Mouse (Mus musculus): ENCODE data around the gene Gpr152. TPM values are rescaled to one million over a fixed set of nuclear protein-coding genes. Genes with fewer than 3 reads are reported as not detected.
A peak's percentile ranks its signal among the peaks of the same experiment; 100 is the strongest.

The Gpr152 gene
- polyA plus RNA-seq, 2 experiments, result not detected

DNA sequence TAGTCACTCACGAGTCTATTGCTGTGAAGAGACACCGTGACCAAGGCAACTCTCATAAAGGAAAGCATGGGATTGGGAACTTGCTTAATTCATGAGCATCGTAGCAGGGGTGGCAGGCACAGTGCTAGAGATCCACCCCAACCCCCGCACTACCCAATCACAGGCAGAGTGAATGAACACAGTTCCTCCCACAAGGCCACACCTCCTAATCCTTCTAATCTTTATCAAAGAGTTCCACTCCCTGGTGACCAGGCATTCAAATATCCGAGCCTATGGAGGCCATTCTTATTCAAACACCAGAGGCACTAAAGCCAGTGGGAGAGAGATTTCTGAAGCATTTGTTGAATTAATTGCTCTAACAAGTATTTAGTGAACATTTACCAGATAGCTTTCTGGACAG is 6.3 kb downstream of the Gpr152 start:
- Histone ChIP-seq H3K9me3 (ENCODE audit: control insufficient read depth, low read length) (no peaks in the 10 kb centered on the region), H3K4me2 (ENCODE audit: low read depth) (no peak overlapping the region), H3K9ac (replicated peaks) (no peak overlapping the region), H3K27ac (no peak overlapping the region), H3K4me3 (ENCODE audit: insufficient read depth in 1 of 2, low read depth in 2 of 2, low read length in 2 of 2) (no peak overlapping the region), H3K27me3 (ENCODE audit: control insufficient read depth, insufficient read depth, low read length) (no peaks in the 10 kb centered on the region), H3K4me1 (replicated peaks; ENCODE audit: control insufficient read depth in 2 of 2, insufficient read depth in 2 of 2, low read length in 1 of 2) (peaks cover 4 to 12% of the 10 kb centered on the region in 2 experiments), H3K36me3 (replicated peaks; ENCODE audit: control insufficient read depth, insufficient read depth, low read depth) (0 out of 2 replicates have a peak, but pooled peaks cover 2% of the 10 kb centered on the region)
- no peak for TF ChIP-seq EP300 (IDR thresholded peaks at IDR 0.05; ENCODE audit: low read depth)
- TF ChIP-seq CTCF (IDR thresholded peaks at IDR 0.05; ENCODE audit: low read depth), result no peak
- DNase-seq (ENCODE audit: low read depth in 3 of 3, low spot score in 3 of 3), result no peak
- no peak for ATAC-seq (ENCODE audit: insufficient read depth)
- WGBS (ENCODE audit: insufficient replicate concordance), result 81% methylated on average over 5 of the region's 5 CpGs

DNA sequence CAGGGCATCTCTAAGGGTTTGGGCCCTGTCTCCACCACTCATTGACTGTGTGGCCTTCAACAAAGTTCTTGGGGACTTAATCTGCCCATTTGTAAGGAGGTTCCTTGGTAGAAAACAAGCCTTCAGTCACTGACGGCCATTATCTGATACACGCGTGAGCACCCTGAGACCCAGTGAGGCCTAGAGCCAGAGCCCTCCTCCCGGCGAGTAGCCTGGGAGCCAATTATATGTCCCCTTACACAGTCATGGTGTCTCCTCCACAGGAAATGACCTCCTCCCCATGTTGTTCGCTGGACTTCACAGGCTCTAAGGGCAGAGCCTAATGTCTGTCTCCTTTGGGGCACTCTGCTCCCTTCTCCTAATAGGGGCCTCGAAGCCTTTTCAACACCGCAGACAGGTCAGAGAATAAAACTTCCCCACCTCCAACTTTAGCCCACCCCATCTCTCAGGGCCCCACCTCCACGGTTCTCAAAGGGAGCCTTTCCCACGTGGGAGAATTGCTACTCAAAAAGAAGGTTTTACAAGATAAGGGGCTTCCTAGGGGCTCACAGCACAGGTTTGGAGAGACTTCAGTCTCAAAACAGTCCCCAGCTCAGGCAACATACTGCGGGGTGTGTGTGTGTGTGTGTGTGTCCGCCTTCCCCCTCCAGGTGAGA is 6.9 kb downstream of the Gpr152 start:
- H3K4me2 ChIP-seq (ENCODE audit: low read depth), result no peak overlapping the region
- H3K4me3 ChIP-seq (ENCODE audit: insufficient read depth in 1 of 2, low read depth in 2 of 2, low read length in 2 of 2), result no peak overlapping the region
- 66% methylated on average over 12 of the region's 12 CpGs for WGBS (ENCODE audit: insufficient replicate concordance)
- H3K9ac ChIP-seq (replicated peaks), result no peak overlapping the region
- 0 out of 2 replicates have a peak, but pooled peaks cover 3% of the 10 kb centered on the region for H3K36me3 ChIP-seq (replicated peaks; ENCODE audit: control insufficient read depth, insufficient read depth, low read depth)
- TF ChIP-seq CTCF (IDR thresholded peaks at IDR 0.05; ENCODE audit: low read depth) (no peak), EP300 (IDR thresholded peaks at IDR 0.05; ENCODE audit: low read depth) (no peak)
- no peak overlapping the region for H3K27ac ChIP-seq
- H3K9me3 ChIP-seq (ENCODE audit: control insufficient read depth, low read length), result no peaks in the 10 kb centered on the region
- H3K4me1 ChIP-seq (replicated peaks; ENCODE audit: control insufficient read depth in 2 of 2, insufficient read depth in 2 of 2, low read length in 1 of 2), result peaks cover 4 to 12% of the 10 kb centered on the region in 2 experiments
- no peak for DNase-seq (ENCODE audit: low read depth in 3 of 3, low spot score in 3 of 3)
- H3K27me3 ChIP-seq (ENCODE audit: control insufficient read depth, insufficient read depth, low read length), result no peaks in the 10 kb centered on the region
- ATAC-seq (ENCODE audit: insufficient read depth), result no peak

DNA sequence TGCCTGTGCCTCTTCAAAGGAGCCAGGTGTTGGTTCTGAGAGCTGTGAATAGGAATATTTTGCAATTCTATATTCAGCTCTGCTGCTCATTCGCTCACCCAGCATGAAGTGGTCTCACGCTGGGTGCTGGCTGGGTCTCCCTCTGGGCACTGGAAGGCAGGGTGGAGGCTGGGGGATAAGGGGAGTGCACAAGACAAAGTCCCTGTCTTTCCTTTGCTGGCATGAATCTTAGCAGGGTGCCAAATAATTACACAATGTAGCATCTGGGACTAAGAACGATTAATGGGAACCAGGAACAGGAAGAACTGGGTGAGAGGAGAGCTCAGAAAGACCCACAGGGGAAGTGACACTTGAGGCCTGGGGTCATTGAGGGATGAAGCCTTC is 7.4 kb downstream of the Gpr152 start:
- ATAC-seq (ENCODE audit: insufficient read depth) (no peak), DNase-seq (ENCODE audit: low read depth in 3 of 3, low spot score in 3 of 3) (no peak)
- Histone ChIP-seq H3K9ac (replicated peaks) (no peak overlapping the region), H3K4me2 (ENCODE audit: low read depth) (no peak overlapping the region), H3K4me1 (replicated peaks; ENCODE audit: control insufficient read depth in 2 of 2, insufficient read depth in 2 of 2, low read length in 1 of 2) (peaks cover 4 to 12% of the 10 kb centered on the region in 2 experiments), H3K27ac (no peak overlapping the region), H3K36me3 (replicated peaks; ENCODE audit: control insufficient read depth, insufficient read depth, low read depth) (0 out of 2 replicates have a peak, but pooled peaks cover 3% of the 10 kb centered on the region), H3K27me3 (ENCODE audit: control insufficient read depth, insufficient read depth, low read length) (no peaks in the 10 kb centered on the region), H3K9me3 (ENCODE audit: control insufficient read depth, low read length) (no peaks in the 10 kb centered on the region), H3K4me3 (ENCODE audit: insufficient read depth in 1 of 2, low read depth in 2 of 2, low read length in 2 of 2) (no peak overlapping the region)
- WGBS (ENCODE audit: insufficient replicate concordance), result 57% methylated on average over 3 of the region's 3 CpGs
- TF ChIP-seq CTCF (IDR thresholded peaks at IDR 0.05; ENCODE audit: low read depth), result no peak
- no peak for TF ChIP-seq EP300 (IDR thresholded peaks at IDR 0.05; ENCODE audit: low read depth)

DNA sequence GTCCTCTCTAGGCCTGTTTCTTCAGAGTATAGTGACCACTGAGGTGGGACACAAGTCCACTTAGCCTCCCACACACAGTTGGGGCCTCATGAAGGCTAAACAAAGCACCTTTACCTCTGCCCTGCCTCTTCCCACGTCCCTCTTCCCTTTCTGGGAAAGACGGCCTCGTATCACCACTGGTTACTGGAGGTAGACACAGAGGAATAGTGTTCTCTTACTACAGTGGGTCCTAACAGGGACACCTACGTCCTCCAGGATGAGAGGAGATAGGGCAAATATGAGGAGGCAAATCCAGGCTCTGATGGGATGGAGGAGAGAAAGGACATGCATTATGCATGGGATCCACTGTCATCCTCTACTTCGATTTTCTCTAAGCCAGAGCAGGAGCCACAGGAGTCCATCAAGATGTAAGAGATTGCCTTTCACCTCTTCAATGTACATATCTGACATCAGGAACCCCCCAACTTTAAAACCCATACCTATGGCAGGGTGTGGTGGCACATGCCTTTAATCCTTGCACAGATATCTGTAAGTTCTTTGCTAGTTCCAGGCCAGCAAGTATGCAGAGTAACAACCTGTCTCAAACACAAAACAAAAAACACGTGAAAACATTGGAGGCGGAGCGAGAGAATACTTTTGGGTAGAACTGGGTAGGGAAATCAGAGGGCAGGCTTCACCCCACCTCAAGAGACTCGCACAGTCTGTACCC is 8.3 kb downstream of the Gpr152 start:
- no peaks in the 10 kb centered on the region for H3K27me3 ChIP-seq (ENCODE audit: control insufficient read depth, insufficient read depth, low read length)
- H3K9ac ChIP-seq (replicated peaks), result peak overlapping the region; percentile 35; the same call in 1 of the 2 replicates
- ATAC-seq (ENCODE audit: insufficient read depth), result peak; percentile 26
- H3K4me1 ChIP-seq (replicated peaks; ENCODE audit: control insufficient read depth in 2 of 2, insufficient read depth in 2 of 2, low read length in 1 of 2), result peaks cover 4 to 12% of the 10 kb centered on the region in 2 experiments
- 0 out of 2 replicates have a peak, but pooled peaks cover 3% of the 10 kb centered on the region for H3K36me3 ChIP-seq (replicated peaks; ENCODE audit: control insufficient read depth, insufficient read depth, low read depth)
- no peak for DNase-seq (ENCODE audit: low read depth in 3 of 3, low spot score in 3 of 3)
- H3K4me3 ChIP-seq (ENCODE audit: insufficient read depth in 1 of 2, low read depth in 2 of 2, low read length in 2 of 2), result peak overlapping the region; percentile 38 to 94; a peak in 3 of 4 replicates
- peak overlapping the region; percentile 88 for H3K4me2 ChIP-seq (ENCODE audit: low read depth)
- WGBS (ENCODE audit: insufficient replicate concordance), result 40% methylated on average over 9 of the region's 9 CpGs
- H3K27ac ChIP-seq, result no peak overlapping the region
- no peak for TF ChIP-seq EP300 (IDR thresholded peaks at IDR 0.05; ENCODE audit: low read depth)
- no peak for TF ChIP-seq CTCF (IDR thresholded peaks at IDR 0.05; ENCODE audit: low read depth)
- H3K9me3 ChIP-seq (ENCODE audit: control insufficient read depth, low read length), result no peaks in the 10 kb centered on the region

DNA sequence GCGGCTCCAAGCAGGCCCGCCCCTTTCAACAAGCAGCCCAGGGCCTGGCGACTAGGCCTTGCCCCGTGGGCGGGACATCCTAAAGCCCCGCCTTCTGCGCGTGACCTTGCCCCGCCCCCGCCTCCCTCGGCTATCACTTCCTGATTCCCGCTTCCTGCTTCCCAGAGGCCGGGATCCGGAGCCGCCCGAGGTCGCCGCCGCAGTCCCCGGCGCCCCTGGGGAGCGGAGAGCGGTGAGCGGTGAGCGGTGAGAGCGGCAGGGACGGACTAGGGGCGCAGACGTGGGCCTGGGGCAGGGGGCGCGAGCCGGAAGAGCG is 8.9 kb downstream of the Gpr152 start, which contains the start of gene Coro1b:
Gene Coro1b (plus strand): TSS at position 129 of the 316 bp plus-strand sequence.
- Histone ChIP-seq H3K4me2 (ENCODE audit: low read depth) (peak within 1 kb of the TSS; percentile 88), H3K4me1 (replicated peaks; ENCODE audit: control insufficient read depth in 2 of 2, insufficient read depth in 2 of 2, low read length in 1 of 2) (peaks cover 4 to 12% of the 10 kb centered on the region in 2 experiments), H3K36me3 (replicated peaks; ENCODE audit: control insufficient read depth, insufficient read depth, low read depth) (0 out of 2 replicates have a peak, but pooled peaks cover 3% of the 10 kb centered on the region), H3K4me3 (ENCODE audit: insufficient read depth in 1 of 2, low read depth in 2 of 2, low read length in 2 of 2) (peak within 1 kb of the TSS; percentile 78 to 94), H3K9ac (replicated peaks) (peak within 1 kb of the TSS; percentile 91), H3K27ac (peak within 1 kb of the TSS; percentile 70), H3K9me3 (ENCODE audit: control insufficient read depth, low read length) (no peaks in the 10 kb centered on the region), H3K27me3 (ENCODE audit: control insufficient read depth, insufficient read depth, low read length) (no peaks in the 10 kb centered on the region)
- WGBS (ENCODE audit: insufficient replicate concordance), result under 1% methylated on average over 29 of the region's 33 CpGs
- DNase-seq (ENCODE audit: low read depth in 3 of 3, low spot score in 3 of 3) (peak; percentile 77 to 83 (median 78)), ATAC-seq (ENCODE audit: insufficient read depth) (peak; percentile 90)
- TF ChIP-seq EP300 (IDR thresholded peaks at IDR 0.05; ENCODE audit: low read depth) (no peak), CTCF (IDR thresholded peaks at IDR 0.05; ENCODE audit: low read depth) (no peak)

All from liver, embryonic 14.5 days (tissue).